Mouse (Mus musculus): ENCODE results near the gene Cybb. TPM values are rescaled to one million over a fixed set of nuclear protein-coding genes. Genes with fewer than 3 reads are reported as not detected.

The Cybb gene
- total RNA-seq, 2 experiments from 2014 or later: 0.24 to 0.53 TPM

Other genes with a start within 250 kb of the Cybb start
- not detected for gene Gm14862, start 230.9 kb downstream of the Cybb start, total RNA-seq (2021)
- gene Xk, start 215.0 kb downstream of the Cybb start, total RNA-seq (2021): 10 to 100 TPM; 12.1 to 12.6 TPM
- gene H2al1m, start 204.0 kb downstream of the Cybb start, total RNA-seq (2021): not detected
- gene H2al1k, start 137.1 kb downstream of the Cybb start, total RNA-seq (2021): not detected
- gene H2al1o, start 84.6 kb upstream of the Cybb start, total RNA-seq (2021): not detected
- 100 to 1,000 TPM; 106 to 108 TPM for gene Dynlt3, start 175.2 kb upstream of the Cybb start, total RNA-seq (2021)